Mouse (Mus musculus): ENCODE measurements at regions not wholly inside any gene's neighbourhood (a gene's known extent, or its start where the extent isn't known, plus 50 kb on each side); places are given as distances from the start of the nearest gene placed in this dataset.
A peak's percentile ranks its signal among the peaks of the same experiment; 100 is the strongest.

GRCm38 (mm10) chr3:137482546-137482945, 138.9 kb upstream of the Ddit4l start:
- DNase-seq: no peak

GRCm38 (mm10) chr3:137482971-137483370, 138.4 kb upstream of the Ddit4l start:
- DNase-seq: no peak

GRCm38 (mm10) chr3:137489592-137489991, 131.8 kb upstream of the Ddit4l start:
- DNase-seq: no peak

GRCm38 (mm10) chr3:137491508-137492019, 129.8 kb upstream of the Ddit4l start:
- no peak for DNase-seq

- DNase-seq: no peak
These were observed 123.1 kb upstream of the Ddit4l start for GRCm38 (mm10) chr3:137498343-137498742.

- no peak for DNase-seq
These were observed 110.1 kb upstream of the Ddit4l start for GRCm38 (mm10) chr3:137511283-137511682.

GRCm38 (mm10) chr3:137512411-137512810, 109.0 kb upstream of the Ddit4l start:
- DNase-seq: peak; percentile 22

- DNase-seq: peak; percentile 66
These were observed 108.4 kb upstream of the Ddit4l start for GRCm38 (mm10) chr3:137513026-137513425.

GRCm38 (mm10) chr3:137514238-137514637, 107.2 kb upstream of the Ddit4l start:
- no peak for DNase-seq

GRCm38 (mm10) chr3:137517433-137517832, 104.0 kb upstream of the Ddit4l start:
- no peak for DNase-seq

GRCm38 (mm10) chr3:137520191-137520590, 101.2 kb upstream of the Ddit4l start:
- DNase-seq: no peak

GRCm38 (mm10) chr3:137525606-137526575, 95.5 kb upstream of the Ddit4l start:
- DNase-seq: no peak

- DNase-seq: no peak
These were observed 91.8 kb upstream of the Ddit4l start for GRCm38 (mm10) chr3:137529592-137529960.

GRCm38 (mm10) chr3:137529961-137530609, 91.3 kb upstream of the Ddit4l start:
- DNase-seq: no peak

GRCm38 (mm10) chr3:137541666-137542065, 79.7 kb upstream of the Ddit4l start:
- DNase-seq: no peak

GRCm38 (mm10) chr3:137542343-137542742, 79.1 kb upstream of the Ddit4l start:
- DNase-seq: no peak

- DNase-seq: peak; percentile 62
These were observed 74.0 kb upstream of the Ddit4l start for GRCm38 (mm10) chr3:137547414-137547877.

GRCm38 (mm10) chr3:137547938-137548337, 73.5 kb upstream of the Ddit4l start:
- DNase-seq: no peak

GRCm38 (mm10) chr3:137550708-137551107, 70.7 kb upstream of the Ddit4l start:
- DNase-seq: no peak

GRCm38 (mm10) chr3:137552472-137553336, 68.7 kb upstream of the Ddit4l start:
- no peak for DNase-seq

- DNase-seq: peak; percentile 82
These were observed 60.5 kb upstream of the Ddit4l start for GRCm38 (mm10) chr3:137560851-137561449.

GRCm38 (mm10) chr3:137561986-137562385, 59.4 kb upstream of the Ddit4l start:
- no peak for DNase-seq
